Mouse (Mus musculus): ENCODE measurements around the gene Pygo2.
"Not testable (repeated sequence)": the region's sequence is repeated elsewhere in the genome, so short reads cannot be mapped to it uniquely, and the experiment has no call there.

Gene Pygo2

GRCm38 (mm10) chr3:89420421-89420820 lies 9.6 kb upstream of the Pygo2 start:
- DNase-seq (ENCODE audit: low read depth, low spot score): no peak

GRCm38 (mm10) chr3:89421002-89421774 lies 8.8 kb upstream of the Pygo2 start:
- peak; percentile 80 for DNase-seq (ENCODE audit: low read depth, low spot score)

GRCm38 (mm10) chr3:89421810-89422473 lies 8.1 kb upstream of the Pygo2 start:
- DNase-seq (ENCODE audit: low read depth, low spot score): no peak

GRCm38 (mm10) chr3:89422556-89423205 lies 7.3 kb upstream of the Pygo2 start:
- no peak for DNase-seq (ENCODE audit: low read depth, low spot score)

- no peak for DNase-seq (ENCODE audit: low read depth, low spot score)
These were observed 5.4 kb upstream of the Pygo2 start for GRCm38 (mm10) chr3:89424416-89425140.

- no peak for DNase-seq (ENCODE audit: low read depth, low spot score)
These were observed 4.9 kb upstream of the Pygo2 start for GRCm38 (mm10) chr3:89425141-89425525.

GRCm38 (mm10) chr3:89425876-89426275 lies 4.1 kb upstream of the Pygo2 start:
- no peak for DNase-seq (ENCODE audit: low read depth, low spot score)

- not testable (repeated sequence) for DNase-seq (ENCODE audit: low read depth, low spot score)
These were observed 993 bp upstream of the Pygo2 start for GRCm38 (mm10) chr3:89429021-89429420.

- no peak for DNase-seq (ENCODE audit: low read depth, low spot score)
These were observed 2.6 kb downstream of the Pygo2 start for GRCm38 (mm10) chr3:89432606-89433005.

- no peak for DNase-seq (ENCODE audit: low read depth, low spot score)
These were observed 4.5 kb downstream of the Pygo2 start for GRCm38 (mm10) chr3:89434532-89434931.

GRCm38 (mm10) chr3:89435041-89435440 lies 5.0 kb downstream of the Pygo2 start:
- no peak for DNase-seq (ENCODE audit: low read depth, low spot score)

- DNase-seq (ENCODE audit: low read depth, low spot score): peak; percentile 86
These were observed 6.4 kb downstream of the Pygo2 start, which contains the start of gene Pbxip1 for GRCm38 (mm10) chr3:89436176-89437113. Gene Pbxip1, plus strand, starts transcription at chr3:89436706.

GRCm38 (mm10) chr3:89437269-89437668 lies 7.3 kb downstream of the Pygo2 start:
- DNase-seq (ENCODE audit: low read depth, low spot score): peak; percentile 47

GRCm38 (mm10) chr3:89440691-89441090 lies 10.7 kb downstream of the Pygo2 start:
- no peak for DNase-seq (ENCODE audit: low read depth, low spot score)

- DNase-seq (ENCODE audit: low read depth, low spot score): no peak
These were observed 18.9 kb downstream of the Pygo2 start for GRCm38 (mm10) chr3:89448720-89449537.

- peak; percentile 78 for DNase-seq (ENCODE audit: low read depth, low spot score)
These were observed 19.5 kb downstream of the Pygo2 start for GRCm38 (mm10) chr3:89449541-89449940.

- DNase-seq (ENCODE audit: low read depth, low spot score): no peak
These were observed 21.9 kb downstream of the Pygo2 start for GRCm38 (mm10) chr3:89451916-89452315.

- DNase-seq (ENCODE audit: low read depth, low spot score): no peak
These were observed 24.6 kb downstream of the Pygo2 start, which contains the start of gene Pmvk for GRCm38 (mm10) chr3:89454401-89455177. Gene Pmvk, plus strand, starts transcription at chr3:89454541.

- DNase-seq (ENCODE audit: low read depth, low spot score): no peak
These were observed 25.8 kb downstream of the Pygo2 start for GRCm38 (mm10) chr3:89455786-89456285.

Data from mesoderm, embryonic 11.5 days (tissue).